Mouse (Mus musculus) skeletal muscle tissue, adult 2 months (tissue): ENCODE measurements at regions not wholly inside any gene's neighbourhood (a gene's known extent, or its start where the extent isn't known, plus 50 kb on each side); places are given as distances from the start of the nearest gene placed in this dataset.

ENCODE experiments used
- DNase-seq: peaks from one replicate; pipeline ENCODE4 v3.0.0-alpha.2; 2012; ENCODE audit warnings: low read depth, low spot score

DNA sequence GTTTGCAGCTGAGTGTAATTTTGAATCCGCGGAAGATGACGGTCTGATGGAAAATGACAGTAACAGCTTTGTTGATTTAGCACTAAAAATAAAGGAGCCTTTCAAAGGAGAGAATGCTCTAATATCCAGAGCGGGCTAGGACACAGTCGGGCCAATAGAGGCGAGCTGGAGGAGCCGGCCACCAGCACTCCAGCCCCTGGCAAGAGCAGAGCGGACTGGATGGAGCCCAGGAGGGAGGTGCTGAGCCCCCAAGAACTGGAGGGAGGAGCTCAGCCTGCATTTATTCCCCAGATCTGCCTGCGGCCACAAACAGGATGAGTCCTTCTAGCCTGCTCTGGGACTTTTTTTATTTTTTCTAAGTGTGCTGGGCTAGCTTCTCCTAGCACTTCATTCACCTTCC, 426.9 kb downstream of the Insc start:
- DNase-seq = peak; percentile 52

DNA sequence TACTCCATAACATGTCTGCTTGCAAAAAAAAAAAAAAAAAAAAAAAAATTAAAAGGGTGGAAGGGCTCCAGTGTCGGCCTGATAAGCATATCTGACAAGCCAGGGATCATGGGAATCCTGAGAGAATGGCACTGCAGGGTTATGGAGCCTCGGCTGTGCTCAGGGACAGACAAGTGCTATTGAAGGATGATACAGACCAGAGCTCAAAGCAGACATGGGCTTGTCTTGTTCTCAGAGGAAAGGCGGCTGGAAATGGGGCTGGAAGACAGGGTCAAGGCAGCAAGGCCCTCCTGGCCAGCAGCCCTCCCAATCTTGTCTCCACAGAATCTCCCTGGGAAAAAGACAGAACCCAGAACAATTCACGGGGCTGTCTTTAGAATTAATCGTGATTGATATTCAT, 449.0 kb downstream of the Insc start:
- peak; percentile 2 for DNase-seq

DNA sequence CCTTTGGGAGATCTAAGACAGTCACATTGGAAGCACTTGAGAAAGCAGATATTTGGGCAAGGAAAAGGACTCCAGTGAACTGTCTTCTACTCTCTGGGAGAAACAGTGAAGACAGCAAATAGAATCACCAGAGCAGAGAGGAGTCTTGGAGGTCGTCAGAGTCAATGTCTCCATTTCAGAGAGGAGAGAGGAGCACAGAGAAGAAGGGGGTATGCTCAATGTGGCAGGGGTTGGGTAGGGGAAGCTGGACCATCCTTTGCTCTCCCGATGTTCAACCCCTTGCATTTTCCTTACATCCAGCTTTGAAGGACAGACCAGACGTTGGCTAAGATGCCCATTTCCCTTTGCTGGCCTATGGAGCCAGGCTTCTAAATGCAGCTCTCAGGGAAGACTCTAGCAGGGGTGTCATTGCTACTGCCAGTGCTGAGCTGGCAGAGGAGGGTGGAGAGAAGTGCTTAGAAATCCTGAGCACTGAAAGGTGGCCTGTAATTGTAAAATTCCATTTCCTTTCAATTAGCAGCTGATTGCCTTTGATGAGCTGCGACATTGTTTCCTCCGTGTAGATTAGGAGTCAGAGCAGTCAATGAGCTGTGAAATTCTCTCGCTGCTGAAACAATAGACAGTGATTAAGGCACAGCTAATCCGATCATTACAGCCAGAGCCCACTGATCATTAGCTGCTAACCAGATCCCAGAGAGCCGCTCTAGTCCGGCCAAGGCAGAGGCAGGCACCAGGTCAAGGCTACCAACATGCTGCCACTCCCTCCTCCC, 449.7 kb downstream of the Insc start:
- DNase-seq = no peak

DNA sequence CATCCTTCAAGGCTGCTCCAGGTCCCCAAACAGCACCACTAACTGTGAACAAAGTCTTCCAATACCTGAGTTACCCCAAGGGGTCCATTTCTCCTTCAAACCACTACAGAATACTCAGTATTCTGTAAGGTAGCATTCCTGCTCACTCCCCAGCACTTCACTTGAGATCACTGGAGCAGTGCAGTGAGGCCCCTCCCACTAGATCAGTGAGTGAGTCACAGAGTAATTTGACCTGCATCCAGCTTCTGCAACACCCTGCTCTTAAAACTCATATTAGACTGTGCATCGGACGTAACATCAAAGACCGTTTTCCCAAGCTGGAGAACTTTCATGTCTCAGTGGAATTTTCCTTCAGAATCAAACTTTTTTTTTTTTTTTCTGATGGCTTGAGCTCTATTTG, 461.4 kb downstream of the Insc start:
- DNase-seq = peak; percentile 16

DNA sequence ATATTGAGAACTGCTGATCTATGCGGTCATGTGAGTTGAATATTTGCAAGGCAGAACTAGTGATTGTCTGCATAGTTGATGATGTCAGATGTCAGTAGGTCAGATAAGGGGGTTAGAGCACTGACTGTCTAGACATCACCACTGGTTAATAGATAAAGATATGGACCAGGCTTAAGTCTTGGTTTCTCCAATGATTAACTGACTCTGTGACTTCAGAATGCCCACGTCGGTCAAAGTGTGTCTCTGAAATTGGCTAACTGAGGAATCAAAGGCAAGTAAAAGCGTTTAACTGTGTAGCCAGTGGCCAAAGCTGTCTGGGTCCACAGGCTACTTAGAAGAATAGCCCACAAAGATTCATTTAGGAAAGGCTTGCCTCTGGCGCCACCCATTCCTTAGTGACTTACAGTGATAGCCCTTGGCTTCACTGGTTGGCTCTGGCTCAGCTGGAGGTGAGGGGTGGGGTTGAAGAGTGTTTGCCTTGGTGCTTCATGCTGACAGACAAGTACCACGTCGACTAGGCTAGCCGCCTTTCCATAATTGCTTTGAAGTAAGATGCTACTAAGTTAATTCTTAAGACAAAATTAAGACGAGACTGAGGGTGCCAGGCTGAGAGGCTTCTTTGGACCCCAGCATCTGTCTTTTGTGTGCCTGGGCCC, 463.1 kb downstream of the Insc start:
- no peak for DNase-seq

DNA sequence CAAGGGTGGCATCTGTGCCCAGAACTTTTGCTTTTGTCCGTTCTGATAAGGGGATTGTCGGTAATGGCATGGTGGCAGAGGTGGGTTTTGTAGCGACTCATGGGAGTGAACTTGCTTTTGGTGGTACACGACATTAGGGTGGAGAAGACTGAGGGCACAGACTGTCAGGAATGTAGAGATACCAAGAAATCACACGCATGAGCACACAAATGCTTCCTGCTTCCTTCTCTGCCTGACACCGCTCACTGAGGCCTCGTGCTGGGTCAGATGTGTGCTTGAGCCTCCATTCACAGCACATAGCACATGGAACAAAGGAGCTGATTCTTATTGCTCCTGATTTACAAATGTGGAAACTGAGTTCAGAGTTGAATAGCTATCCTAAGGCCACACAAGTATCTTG, 465.3 kb downstream of the Insc start:
- no peak for DNase-seq

DNA sequence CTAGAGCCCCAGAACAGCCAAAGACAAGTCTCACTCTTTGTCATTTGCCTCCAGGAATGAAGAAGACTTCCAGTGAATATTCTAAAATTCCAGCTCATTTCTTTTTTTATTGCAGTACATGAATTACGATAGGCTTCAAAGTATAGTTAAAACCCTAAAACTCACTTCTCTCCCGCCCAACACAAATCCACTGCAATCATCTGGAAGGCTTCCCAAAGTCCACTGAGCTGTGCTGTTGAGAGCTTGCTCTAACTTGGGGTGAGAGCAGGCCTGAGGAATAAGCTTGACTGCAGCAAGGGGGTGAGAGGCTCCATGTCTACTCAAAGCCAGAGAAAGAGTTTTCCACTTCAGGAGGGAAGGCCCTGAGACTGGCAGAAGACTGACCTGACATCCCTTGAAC, 466.5 kb downstream of the Insc start:
- DNase-seq = no peak

DNA sequence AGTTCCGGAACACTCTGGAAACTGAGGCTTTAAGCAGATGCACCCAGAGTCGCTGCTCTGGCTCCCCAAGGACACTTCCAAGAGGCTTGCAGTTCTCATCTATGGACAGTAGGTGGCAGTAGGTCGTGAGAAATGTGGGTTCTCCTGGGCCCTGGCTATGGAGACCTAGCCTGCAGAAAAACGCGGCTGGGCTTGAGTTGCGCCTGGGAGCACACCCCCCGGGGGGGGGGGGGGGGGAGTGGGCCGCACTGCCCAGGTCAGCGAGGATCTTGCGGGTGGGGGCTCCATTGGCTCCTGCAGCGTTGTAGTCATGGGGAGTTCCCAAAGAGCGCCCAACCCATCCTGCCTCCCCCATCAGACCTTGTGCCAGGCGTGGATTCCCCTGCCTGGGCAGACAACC, 473.3 kb downstream of the Insc start:
- DNase-seq = peak; percentile 92

DNA sequence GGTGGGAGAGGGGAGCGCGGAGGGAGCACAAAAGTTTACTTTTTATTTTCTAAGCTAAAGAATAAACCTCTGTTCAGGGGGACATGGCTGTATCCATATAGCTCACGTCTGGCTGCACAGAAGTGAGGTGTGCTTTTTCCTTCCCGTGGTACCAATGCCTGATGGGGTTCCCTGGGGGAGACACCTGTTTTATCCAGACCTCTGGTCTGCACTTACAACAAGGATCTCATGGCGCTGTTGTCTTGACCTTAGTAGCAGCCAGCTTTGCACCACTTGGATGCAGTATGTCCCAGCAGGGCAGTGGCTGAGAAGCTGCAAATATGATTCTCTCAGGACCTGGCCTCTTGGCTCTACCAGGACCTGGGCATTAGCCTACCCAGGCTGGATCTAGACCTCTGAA, 473.8 kb downstream of the Insc start:
- DNase-seq = peak; percentile 27

DNA sequence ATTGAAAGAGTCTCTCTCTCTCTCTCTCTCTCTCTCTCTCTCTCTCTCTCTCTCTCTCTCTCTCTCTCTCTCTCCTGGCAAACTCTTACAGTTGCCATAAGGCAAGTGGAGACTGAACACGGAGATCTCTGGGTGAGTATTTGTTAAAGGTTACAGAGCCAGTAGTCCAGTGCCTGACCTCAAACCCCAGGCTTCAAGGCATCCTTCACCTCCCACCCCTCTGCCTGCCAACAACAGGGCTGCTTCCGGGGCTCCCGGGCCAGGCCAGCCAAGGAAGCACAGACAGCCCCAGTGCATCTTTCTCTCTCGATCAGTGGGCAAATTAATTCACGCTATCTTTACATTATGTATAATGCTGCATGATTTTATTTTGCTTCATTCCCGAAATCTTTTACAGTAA, 474.2 kb downstream of the Insc start:
- no peak for DNase-seq

DNA sequence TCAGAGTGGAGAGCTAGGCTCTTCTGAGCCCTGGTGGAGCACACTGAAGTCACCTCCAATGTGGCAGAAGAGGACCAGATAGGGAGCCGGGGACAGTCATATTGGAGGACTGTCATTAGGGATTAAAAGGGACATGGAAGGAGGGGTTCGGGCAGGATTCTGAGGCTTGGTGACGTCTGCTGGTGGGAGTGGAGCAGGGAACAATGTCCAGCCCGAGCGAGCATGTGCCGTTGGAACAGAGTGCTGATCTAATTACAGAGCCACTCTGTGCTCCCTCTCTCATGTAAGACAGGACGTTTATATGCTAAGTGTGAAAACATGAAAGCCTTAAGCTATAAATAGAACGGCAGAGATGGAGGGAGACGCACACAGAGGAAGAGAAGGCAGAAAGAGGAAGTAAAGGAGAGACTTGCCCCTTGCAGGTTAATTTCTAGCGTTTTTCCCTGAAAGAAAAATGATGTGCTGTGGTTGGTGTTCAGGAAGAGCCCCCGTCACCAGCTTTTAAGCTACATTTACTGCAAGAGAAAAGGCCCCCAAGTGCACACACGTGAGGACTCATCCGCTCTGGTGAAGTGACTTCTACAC, 475.2 kb downstream of the Insc start:
- DNase-seq = no peak

DNA sequence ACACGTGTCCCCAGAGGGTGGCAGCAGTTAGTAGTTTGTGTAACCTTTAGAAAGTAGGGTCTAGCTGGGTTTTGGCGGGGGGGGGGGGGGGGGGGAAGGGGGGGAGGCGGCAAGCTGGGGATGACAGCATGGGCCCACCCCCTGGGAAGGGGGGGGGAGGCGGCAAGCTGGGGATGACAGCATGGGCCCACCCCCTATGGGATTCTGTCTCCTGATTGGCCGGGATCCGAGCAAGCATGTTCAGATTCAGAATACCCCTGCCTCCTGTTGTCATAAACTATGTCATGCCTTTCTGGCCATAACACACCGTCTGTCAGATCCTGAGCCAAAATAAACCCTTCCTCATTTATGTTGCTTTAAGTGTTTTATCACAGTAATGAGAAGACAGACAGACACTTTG, 479.1 kb downstream of the Insc start:
- no peak for DNase-seq

DNA sequence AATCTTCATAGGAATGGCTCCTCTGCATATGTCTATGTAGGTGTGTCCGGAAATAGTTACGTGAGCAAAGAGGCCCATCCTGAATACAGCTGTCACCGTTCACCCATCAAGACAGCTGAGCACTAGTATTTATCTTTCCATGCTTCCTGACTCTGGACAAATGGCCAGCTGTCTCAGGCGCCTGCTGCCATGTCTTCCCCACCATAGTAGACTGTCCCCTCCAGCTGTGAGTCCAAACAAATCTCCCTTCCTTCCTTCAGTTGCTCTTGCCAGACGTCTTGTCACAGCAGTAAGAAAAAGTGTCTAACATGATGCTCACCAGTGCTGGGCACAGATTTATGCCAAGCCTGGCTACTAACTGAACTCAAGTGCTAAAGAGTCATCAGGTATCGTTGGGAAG, 487.0 kb downstream of the Insc start:
- DNase-seq = no peak

DNA sequence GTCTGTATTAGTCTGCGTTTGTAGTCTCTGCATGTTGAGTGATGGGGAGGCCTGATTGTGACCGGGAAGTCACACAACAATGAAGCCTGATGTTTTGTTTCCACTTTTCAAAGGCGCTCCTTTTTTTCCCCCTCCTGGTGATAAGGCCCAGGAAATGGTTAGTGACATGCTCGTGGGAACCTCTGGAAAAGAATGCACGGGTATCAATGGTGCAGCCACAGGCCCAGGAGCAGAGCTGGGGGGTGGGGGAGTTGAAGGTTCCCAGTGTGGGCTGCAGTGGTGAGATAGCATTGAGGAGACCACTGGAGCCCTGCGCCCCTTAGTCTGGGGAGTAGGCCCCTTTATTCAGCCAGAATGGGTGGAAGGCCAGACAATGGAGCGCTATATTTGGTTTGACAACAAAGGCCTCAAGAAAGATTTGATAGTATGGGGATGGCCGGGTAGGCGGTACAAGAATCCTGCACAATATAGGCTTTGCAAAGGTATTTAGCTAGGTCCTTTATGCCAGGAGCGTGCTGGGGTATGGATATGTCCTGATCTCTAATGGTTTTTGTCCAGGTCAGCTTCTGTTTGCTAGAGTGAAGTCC, 490.4 kb downstream of the Insc start:
- no peak for DNase-seq

DNA sequence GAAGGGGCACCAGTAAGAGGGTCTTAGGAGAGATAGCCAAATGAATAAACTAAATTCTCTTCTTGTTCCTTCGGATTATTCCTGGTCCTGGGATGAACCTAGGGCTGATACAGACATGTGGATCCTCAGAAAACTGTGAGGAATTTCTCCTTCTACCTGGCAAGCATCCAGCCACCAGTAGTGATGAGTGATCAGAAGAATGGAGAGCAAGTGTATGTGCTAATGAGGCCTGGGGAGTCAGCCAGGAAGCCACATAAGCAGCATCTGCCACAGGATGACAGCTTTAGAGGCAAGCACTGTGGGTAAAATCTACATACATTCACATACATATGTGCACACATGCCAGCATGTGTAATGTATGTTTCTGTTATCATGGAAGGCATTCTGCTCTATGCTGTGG, 493.6 kb downstream of the Insc start:
- DNase-seq = no peak

DNA sequence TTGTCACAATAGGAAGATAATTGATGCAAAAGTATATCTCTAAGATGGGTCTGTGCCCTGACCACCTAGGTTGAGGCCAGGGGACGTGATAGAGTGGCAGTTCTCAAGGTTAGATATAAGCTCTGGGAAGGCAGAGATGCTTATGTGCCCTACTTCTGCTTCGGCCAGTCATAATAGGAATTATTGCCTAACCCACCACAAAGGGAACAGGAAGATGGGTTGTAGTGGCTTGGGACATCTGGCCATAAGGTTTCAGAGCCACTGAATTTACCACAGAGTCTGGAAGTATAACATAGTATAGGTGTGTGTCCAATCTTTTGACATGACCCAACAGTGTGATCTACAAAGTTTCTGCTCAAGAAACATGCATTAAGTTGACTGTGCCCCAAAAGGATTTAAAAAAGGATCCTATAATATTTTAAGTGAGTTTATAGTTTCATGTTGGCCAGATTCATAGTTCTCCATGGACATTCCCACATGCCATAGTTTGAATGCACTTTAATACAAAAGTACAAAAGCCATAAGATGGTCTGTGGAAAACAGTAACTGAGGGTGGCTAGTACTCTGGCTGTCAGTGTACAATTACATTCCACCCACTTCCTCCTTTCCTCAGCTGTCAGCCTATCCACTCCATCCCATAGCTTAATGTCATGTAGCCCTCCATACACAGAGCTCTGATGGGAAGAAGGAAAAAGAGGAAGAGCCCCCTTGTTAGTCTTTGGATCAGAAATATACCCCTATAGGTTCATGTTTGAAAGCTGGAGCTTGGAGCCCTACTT, 508.3 kb downstream of the Insc start:
- DNase-seq = no peak

DNA sequence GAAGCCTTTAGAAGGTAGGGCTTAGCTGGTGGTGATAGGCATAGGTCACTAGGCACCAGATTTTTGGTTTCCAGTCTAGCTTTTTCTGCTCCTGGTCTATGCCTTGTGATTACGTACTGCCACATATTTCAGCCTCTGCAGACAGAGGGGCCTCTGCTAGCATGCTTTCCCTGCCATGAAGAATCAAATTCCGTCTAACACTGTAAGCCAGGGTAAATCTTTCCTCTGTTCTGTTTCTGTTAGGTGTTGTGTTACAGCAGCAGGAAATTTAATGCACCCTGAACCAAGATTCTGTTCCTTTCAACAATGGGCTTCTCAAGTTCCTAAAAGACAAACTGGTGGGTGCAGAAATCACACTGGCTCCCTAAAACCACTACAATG, 508.9 kb downstream of the Insc start:
- no peak for DNase-seq

DNA sequence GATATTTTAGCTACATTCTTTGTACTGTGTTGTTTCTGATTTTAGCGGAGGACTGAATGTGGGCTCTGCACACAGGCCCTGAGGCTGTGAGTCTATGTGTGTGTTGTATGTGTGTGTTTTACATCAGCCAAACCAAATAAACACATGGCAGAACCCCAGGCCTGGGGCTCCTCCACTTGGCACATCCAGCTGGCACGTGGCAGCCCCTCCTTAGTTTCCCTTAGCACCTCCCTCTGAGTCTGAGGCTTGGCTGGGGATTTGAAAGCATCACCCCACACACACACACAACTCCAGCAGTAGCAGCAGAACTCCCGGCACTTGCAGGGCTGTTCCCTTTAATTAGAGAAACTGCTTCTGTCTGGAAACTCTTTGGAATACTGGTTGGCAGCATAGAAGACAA, 515.1 kb downstream of the Insc start:
- DNase-seq = no peak

DNA sequence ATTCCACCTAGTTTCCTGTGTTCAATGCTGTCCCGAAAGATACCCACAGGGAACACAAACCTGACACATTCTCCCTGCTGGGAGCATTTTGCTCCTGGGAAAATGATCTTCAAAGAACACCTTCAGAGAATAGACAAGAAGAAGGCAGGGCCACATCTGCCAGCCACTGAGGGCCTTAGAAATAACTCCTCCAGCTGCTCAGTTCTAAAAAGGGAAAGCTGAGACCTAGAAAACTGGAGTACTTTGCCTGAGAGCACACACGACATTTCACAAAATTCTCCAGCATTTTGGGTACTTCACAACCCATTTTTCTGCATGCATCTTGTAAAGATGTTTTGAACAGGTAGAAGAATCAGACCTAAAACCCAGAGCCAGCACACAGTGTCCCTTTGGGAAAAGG, 519.6 kb downstream of the Insc start:
- no peak for DNase-seq

DNA sequence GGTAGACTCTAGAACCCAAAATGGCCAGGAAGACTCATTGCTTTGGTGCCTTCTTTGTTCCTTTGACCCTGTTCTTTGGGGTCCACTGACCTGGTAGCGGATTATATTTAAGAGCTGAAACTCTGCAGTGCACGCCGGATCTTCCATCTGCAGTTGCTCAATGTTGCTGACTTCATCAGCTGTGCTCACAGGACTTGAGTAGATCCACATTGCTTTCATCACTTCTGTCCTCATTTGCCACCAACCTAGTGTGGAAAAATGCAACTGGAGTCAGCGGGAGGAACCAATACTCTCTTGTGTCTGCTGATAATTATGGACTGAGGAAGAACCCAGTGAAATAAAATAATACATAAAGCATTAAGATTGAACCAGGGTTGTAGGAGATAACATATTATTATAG, 522.6 kb downstream of the Insc start:
- no peak for DNase-seq

DNA sequence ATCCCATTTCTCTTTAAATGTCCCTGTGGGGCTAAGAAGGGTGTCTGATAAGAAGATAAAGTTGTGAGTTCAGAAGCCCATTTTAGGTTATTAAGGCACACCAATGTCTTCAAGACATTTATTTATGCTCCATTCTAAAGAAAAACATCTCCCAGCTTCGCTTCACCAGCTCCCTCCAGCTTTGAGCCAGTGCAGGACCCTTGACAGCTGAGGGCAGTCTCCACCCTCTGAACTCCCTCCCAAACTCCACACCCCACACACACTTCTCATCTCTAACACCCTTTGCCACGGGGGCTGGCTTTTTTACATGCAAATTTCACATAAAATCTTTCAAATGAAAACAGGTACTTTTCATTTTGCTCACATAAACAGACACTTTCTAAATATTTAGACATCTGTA, 527.3 kb downstream of the Insc start:
- no peak for DNase-seq

DNA sequence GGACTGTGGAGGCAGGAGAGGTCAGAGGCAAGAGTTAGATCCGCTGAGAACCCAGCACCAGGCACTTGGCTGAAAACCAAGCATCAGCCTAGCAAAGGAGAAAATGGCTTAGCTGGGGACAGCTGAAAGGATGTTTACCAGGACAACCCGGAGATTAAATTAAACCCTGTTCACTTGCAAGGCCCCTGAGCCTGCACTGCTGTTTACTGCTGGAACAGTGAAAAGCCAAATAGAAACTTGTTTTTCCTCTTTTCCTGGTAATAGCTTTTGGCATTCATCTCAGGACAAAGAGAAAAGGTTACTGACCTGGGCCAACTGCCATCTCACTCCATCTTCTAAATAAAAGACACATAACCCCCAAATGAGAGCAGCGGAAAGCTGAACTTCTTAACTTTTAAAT, 531.3 kb downstream of the Insc start:
- DNase-seq = peak; percentile 57
